Mouse (Mus musculus) common myeloid progenitor, adult 5-6 weeks (primary cell): ENCODE data around the gene Nploc4. TPM values are rescaled to one million over a fixed set of nuclear protein-coding genes. Genes with fewer than 3 reads are reported as not detected.
A peak's percentile ranks its signal among the peaks of the same experiment; 100 is the strongest.

Experiments used
- ATAC-seq: replicated peaks from 2 replicates; pipeline ENCODE4 v1.8.0; 2016; ENCODE audit warnings: low read depth, mild to moderate bottlenecking, moderate TSS enrichment, inconsistent platforms; ENCODE audit not compliant: poor library complexity, severe bottlenecking
- total RNA-seq: library from RNA; stranded (forward); fragments of 200-1000, 187-1606 nt; gene quantifications from 2 replicates; pipeline ENCODE4 v1.2.3, GENCODE M21; 2017

The Nploc4 gene
- total RNA-seq, 1 experiment from 2014 or later, result 37.9 TPM

DNA sequence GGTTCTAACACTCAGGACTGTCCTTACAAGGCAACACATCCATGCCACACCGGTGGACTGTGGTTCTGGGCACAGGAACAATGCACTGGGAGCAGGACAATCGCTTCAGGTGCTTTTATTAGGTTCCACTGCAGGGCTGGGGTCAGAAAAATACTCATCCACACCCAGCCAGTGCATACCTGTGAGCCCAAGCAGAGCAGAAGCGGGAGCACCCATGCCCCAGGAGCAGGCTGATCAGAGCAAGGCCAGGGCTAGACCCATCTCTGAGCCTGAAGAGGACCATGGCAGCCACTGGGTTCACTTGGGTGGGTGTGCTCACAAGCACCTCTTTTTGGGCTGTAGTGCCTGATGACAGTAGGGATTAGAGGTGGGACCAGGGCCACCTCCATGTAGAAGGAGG lies 57.2 kb downstream of the Nploc4 start:
- no peak for ATAC-seq

DNA sequence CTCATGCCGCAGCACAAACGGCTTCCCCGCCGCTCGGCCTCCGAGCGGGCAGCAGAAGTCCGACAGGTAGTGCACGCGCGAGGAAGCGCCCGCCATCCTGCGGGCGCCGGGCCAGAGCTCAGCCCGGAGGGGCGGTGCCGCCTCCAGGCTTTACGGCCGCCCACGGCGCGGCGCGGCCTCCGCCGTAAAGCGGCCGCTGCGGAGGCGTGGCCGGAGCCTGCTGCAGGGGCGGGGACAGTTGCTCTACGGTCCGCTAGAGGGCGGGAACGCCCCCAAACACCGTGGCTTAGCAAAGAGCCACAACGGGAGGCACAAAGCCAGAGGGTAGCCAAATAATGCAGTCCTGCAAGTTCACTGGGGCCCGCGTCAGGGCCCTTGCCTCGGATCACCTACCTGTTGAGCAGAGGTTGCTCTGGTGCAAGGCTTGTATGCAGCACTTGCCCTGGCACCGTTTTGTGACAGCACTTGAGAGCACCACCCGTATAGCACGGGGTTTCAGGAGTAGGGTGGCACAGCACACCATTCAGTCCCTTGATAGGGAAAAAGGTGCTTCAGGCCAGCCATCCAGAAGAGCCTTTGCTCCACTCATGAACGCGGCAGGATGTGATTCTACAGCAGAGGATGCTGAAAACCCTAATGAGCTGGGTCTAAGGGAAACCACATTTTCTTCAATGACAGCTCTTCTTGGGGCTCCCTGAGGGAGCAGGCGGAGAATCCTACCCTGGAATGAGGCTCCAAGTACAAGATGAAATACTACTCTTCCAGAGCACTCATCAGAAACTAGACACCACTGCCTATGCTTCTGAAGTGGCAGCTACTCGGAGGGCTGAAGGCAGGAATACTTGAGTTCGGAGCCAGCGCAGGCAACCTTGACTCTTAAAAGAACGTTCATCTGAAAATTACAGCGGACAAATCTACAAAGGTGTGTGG lies 58.6 kb downstream of the Nploc4 start, which contains the start of gene Faap100:
TSS of gene Faap100 (minus strand) at position 154 of the 930 bp plus-strand sequence.
- peak; percentile 87 for ATAC-seq

- ATAC-seq, result peak; percentile 15; the same call in 1 of the 2 replicates
Measured at GRCm38 (mm10) chr11:120378031-120378610, 59.4 kb downstream of the Nploc4 start.

GRCm38 (mm10) chr11:120377337-120377736 lies 60.2 kb downstream of the Nploc4 start:
- no peak for ATAC-seq

GRCm38 (mm10) chr11:120376302-120377160 lies 61.0 kb downstream of the Nploc4 start:
- no peak for ATAC-seq

DNA sequence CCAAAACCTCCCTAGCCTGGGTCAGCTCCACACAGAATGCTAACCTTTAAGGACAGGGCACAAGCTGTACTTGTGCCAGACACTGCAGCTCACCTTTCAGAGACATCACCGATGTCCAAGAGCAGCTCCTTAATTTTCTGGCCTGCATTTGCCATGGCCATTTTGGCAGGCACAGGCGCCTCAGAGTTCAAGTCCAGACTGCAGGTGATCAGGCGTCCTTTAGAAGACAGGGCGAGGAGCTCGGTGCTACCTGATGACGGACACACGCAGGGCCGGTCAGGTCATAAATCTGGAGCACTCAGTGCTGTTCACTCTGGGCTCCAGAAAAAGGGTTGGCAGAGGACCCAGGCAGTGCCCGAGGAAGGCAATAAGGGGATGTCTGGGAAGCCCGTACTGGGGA lies 62.2 kb downstream of the Nploc4 start:
- ATAC-seq, result no peak

DNA sequence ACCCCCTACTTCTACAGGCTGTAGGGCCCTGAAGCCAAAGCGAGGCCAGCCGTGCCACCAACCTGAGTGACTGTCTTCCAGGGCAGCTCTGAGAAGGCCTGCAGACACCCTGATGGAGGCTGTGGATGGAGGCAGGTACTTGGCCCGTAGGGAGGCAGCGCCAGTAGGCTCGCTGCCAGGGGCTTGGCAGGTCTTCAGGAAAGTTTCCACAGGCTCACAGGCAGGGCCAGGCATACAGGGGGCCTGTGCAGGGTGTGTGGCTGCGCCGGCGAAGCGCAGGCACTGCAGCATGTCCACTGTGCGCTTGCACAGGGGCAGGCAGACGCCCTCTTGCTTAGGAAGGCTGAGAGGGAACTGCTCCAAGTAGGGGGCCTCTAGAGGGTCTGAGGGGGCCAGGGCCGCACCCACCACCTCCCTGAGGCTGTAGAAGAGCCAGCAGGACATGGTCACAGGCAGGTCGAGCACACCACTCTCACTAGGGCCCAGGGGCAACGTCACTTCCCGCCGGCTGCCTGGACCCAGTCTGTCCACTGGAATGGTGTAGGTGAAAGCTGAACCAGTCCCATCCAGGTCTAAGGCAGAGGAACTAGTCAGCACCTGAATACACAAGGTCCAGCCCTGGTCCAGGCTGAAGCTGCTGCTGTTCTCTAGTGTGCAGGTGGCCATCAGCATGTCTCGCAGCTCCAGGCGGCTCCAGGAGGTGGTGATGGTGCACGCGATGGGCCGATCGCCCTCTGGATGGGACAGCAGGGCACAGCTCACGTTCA lies 63.5 kb downstream of the Nploc4 start:
- no peak for ATAC-seq

DNA sequence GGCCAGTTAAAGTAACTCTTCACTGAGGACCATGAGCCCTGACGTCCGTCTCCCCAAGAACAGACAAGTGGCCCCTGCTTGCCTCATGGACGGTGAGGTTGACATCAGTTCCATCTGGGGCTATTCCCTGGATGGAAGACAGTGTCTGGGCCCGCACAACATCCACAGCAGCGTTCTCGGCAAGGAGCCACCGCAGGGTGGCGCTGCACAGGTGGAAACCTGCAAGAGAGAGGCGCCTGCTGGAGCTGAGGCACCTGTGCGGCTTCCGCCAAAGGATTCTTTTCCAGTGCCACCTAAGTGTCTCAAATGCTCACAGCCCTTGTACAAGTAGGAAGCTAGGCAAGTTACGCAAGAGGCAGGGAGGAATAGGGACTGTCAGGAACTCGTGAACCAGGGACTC lies 64.5 kb downstream of the Nploc4 start:
- no peak for ATAC-seq

- peak; percentile 81 for ATAC-seq
Measured at GRCm38 (mm10) chr11:120369656-120370055, 67.9 kb downstream of the Nploc4 start.

DNA sequence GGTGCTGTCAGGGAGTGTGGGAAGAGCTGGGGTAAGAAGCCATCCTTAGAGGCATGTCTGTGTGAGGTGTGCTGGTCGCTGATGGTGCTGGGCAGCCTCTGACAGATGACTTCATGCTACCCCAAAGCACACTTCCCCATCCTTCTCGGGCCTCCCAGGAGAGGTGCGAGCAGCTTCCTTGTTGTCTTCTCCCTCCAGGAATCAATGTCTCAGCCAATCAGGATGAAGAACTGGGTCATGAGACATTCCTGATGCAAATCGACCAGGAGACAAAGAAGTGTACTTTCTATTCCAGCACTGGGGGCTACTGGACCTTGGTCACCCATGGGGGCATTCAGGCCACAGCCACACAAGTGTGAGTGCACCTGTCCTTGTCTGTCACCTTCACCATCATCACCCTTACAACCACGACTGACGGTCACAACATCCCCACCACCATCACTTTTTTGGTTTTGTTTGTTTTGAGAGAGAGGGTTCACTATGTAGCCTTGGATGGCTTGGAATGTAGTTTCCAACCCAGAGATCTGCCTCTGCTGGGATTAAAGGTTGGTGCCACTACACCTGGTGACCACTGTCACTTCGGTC lies 71.0 kb downstream of the Nploc4 start:
- no peak for ATAC-seq

- ATAC-seq, result no peak
Measured at GRCm38 (mm10) chr11:120362891-120363290, 74.6 kb downstream of the Nploc4 start.

DNA sequence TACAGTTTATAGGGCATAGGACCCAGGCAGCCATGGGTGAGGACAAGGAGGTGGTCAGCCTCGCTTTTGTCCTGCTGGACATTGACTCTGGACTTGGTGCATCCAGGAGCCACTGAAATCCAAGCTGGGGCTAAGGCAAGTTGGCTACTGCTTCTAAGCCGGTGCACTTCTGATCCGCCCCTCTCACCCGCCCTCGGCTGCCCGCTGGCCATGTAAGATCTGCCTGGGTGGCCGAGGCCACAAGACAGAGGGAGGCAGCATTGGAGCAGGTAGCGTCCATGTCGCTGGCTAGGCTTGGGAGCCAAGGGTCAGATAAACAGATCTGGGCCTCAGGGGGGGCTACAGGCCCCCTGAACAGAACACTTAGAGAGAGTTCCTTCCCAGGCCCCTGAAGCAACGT lies 76.2 kb downstream of the Nploc4 start, which contains the start of gene Fscn2:
TSS of gene Fscn2 (plus strand) at position 240 of the 400 bp plus-strand sequence.
- ATAC-seq, result no peak

DNA sequence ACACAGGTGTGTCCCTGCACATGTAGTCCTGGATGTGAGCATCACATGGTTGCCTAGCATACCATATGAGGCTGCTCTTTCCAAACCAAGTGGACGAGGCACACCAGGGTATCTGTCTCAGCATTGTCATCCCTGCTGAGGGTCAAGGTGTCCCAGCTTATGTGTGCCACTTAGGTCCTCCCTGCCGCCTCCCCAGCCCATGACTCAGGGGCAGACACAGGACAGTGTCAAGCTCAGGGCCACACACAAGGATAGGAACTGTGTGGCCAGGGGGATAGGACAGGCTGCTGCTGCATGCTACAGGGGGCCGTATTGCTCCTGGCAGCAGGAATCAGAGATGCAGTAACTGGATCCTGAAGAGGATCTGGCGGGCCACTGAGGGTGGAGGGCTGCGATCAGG lies 76.8 kb downstream of the Nploc4 start:
- ATAC-seq, result no peak

GRCm38 (mm10) chr11:120360062-120360461 lies 77.4 kb downstream of the Nploc4 start:
- ATAC-seq, result 0 out of 2 replicates have a peak, but pooled peaks have one; percentile 9

DNA sequence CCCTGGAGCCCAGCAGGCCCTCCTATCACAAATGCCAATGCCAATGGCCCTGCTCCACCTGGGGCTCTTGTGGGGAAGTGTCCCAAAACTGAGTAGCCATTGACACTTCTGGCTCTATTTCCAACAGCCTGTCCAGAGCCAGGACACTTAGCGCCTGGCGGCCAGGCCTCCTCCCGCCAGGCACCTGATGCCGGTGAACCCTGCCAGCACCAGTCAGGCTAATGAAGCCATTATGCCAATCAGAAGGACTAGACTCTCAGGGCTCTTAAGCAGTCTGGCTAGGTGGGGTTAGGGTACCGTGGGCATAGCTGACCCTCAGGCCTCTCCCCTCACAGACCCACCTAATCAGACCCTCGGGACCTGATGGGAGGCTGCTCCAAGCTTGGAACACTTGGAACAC lies 78.1 kb downstream of the Nploc4 start:
- no peak for ATAC-seq

DNA sequence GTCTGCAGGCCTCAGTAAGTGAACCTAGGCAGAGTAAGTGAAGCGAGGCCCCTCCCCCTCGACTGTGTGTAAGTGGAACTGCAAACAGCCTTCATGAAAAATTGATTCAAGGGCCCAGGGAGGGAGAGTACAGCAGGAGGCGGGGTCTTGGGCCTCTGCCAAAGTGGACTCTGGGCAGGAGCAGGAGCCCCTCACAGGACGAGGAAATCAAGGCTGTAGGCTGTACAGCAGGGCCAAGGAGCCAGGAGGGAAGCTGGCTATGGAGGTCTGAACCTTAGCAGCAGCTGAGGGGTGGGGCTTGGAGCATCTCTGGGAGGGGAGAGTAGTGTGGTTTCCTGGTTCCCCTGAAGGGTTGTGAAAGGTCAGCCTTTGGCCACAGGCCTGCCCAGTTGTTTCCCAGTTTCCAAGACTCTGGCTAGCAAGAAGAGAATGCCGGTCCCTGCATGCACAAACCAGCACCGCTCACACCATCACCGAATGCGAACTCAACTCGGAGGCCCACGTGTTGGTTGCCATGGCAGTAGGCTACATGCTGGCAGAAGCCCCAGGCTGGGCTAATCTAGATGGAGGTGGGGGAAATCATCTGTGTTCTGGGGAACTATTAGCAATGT lies 79.6 kb downstream of the Nploc4 start:
- peak; percentile 19; the same call in 1 of the 2 replicates for ATAC-seq

DNA sequence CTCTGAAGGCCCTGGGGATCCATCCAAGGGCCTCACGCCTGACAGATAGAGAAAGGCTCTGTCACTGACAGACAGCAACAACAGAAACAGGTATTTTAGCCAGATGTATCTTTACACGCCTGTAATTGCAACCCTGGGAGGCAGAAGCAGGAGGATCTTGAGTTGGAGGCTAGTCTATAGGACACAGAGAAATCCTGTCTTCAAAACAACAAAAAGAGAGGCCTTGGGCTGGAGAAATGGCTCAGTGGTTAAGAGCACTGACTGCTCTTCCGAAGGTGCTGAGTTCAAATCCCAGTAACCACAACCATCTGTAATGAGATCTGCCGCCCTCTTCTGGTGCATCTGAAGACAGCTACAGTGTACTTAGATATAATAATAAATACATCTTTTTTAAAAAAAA lies 80.6 kb downstream of the Nploc4 start:
- ATAC-seq, result no peak

DNA sequence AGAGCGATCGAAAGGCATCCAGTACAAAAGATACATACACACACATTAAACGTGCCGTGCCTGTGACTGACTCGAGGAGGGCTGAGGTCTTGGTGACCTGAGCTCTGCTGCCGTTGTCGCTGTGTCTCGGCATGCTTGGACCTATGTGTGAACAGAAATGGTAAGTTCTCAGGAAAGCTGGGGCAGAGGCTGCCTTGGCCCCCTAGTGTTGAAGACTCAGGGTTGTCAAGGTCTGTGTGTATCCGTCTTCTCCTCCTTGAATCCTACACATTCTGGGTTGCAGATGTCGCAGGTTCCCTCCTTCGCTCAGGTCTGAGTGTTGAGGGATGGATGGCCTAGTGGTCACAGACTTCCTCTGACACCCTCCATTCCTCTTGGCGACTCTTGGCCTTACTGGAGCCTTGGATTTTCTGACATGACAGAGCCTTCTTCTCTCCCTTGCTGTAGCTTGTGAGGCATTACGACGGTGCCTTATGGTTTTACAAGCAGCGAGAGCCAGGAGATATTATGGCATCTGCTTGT lies 81.1 kb downstream of the Nploc4 start:
- ATAC-seq, result no peak
